Mouse (Mus musculus): Measurements from ENCODE around the gene Gm49416. TPM values are rescaled to one million over a fixed set of nuclear protein-coding genes. Genes with fewer than 3 reads are reported as not detected.
A peak's percentile ranks its signal among the peaks of the same experiment; 100 is the strongest.

The Gm49416 gene
- total RNA-seq, 2 experiments from 2014 or later = 2.8 to 3.3 TPM

DNA sequence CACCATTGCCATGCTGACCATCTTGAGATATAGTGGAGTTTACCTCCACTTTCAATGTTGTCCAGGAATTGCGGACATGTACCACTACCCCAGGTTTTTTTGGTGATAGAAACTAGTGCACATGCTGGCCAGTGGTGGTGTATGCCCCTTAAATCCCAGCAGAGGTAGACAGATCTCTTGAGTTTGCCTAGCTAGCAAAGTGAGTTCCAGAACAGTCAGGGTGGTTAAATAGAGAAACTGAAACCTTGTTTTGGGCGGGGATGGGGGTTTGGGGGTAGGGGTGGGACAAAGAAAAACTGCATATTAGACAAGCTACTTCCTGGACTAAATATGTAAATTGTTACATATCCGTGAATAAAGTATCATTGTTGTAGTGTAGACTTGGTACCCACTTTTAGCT is 30.3 kb downstream of the Gm49416 start:
- no peak for DNase-seq (ENCODE audit: low spot score in 2 of 2)

DNA sequence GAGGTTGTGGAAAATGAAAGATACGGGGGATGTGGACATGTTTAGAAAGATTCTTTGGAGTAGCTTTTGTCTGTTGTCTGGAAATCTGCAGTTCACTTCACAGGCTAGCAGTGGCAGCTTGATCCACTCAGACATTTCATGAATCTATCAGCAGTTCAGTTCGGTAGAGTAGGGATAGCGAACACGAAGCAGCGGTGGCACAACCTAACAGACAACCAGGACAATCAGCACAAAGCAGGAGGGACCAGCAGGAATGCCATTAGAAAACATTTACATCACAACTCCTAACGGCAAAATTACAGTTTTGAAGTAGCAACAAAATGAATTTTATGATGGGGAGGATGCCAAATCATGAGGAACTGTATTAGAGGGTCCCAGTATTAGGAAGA is 31.0 kb downstream of the Gm49416 start:
- DNase-seq (ENCODE audit: low spot score in 2 of 2) = no peak

DNA sequence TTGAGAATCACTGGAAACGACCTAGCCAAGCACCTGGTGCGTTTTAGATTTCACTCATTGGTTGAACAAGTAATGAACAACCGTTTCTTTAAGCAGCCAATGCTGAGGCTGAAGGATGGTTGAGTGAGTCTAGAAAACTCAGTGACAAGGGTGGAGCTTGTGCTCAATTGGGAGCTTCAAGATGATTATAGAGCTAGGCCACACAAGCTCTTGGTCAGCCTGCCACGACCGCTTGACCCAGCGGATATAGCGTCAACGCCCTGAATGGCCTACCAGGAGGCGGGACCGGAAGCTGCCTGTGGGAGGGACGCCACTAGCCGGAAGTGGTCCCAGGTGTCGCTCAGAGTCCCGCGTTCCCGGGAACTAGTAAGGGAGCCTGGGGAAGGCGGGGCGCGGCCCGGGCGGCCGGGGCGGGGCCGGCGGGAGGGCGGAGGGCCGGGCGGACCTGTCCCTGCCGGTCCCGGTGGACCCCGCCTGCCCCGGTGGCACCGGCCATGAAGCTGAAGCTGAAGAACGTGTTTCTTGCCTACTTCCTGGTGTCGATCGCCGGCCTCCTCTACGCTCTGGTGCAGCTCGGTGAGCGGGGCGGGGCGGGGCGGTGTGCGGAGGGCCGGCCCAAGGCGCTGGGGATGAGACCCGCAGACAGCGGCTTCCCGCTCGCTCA is 31.5 kb downstream of the Gm49416 start, which contains the start of gene B3gat3:
Gene B3gat3, plus strand, starts transcription at position 302 of the 664 bp plus-strand sequence.
- DNase-seq (ENCODE audit: low spot score in 2 of 2) = peak; percentile 82 to 89

DNA sequence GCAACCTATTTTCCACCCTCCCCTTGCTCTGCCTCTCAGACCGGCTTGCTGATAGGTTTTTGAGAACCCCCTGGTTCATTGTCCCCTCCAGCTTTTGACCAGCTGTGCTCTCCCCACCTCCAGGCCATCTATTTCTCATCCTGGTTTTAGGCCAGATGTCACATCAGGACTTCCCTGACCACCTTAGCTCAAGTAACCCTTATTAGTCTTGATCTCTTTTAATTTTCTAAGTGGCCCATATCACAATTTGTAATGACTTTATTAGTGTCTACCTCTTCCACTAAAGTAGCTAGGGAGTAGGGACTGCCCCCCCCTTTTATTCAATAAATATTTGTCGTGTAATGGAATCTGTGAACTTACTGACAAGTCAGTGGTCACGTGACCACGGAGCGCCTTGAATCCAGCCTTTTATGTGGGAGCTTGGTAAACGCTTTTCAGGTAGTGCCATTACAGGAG is 32.1 kb downstream of the Gm49416 start:
- DNase-seq (ENCODE audit: low spot score in 2 of 2) = no peak

DNA sequence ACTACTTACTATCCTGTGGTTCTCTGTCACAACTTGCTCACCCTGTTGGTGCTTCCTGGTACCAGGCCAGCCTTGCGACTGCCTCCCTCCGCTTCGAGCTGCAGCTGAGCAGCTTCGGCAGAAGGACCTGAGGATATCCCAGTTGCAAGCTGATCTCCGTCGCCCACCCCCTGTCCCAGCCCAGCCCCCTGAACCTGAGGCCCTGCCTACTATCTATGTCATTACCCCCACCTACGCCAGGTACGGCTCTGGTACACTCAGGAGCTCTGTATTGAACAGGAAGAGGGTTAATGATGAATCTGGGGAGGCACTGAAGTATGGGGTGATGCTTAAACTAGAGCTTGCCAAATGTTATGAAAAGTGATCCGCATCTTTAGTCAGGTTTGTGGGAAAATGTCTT is 33.0 kb downstream of the Gm49416 start:
- no peak for DNase-seq (ENCODE audit: low spot score in 2 of 2)

DNA sequence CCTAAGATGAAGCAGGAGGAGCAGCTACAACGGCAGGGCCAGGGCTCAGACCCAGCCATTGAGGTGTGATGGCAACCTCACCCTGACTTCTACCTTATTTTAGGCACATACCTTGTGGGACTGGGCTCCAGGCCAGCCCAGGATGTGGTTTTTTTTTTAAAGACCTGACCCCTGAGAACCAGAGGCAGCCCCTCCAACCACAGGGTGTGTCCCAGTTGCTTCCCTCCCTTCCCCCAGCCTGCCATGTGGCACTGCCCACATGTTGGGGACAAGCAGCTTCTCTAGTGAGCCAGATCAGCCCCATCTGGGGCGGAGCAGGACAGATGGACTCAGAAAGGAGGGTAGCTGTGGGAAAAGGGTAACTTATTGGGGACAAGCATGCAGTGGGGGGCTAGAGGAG is 38.0 kb downstream of the Gm49416 start:
- no peak for DNase-seq (ENCODE audit: low spot score in 2 of 2)

DNA sequence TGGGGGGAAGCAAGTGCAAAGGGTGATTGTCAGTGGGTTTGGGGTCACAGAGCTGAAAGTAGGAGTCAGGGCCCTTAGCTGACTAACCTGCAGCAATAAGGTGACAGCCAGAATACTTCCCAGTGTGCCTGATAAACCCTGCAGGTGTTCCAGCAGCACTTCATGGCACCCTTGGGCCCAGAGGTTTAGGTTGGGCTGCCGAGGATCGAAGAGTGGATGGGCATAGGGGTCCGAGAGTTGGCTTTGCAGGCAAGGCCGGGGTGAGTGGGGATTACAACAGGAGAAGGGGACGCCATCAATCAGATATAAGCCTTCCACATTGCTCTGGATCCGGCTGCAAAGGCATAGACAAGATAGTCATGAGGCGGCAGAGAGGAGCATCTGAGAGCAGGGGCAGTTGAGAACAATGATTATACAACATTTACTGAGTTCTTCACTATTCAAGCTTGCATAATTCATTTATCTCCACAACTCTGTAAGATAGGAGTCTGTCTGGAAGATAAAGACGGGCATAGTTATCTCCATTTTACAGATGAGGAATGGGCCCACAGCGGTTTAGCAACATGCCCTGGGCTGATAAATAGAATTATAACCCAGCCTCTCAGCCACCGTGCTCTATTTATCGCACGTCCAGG is 39.3 kb downstream of the Gm49416 start:
- no peak for DNase-seq (ENCODE audit: low spot score in 2 of 2)

DNA sequence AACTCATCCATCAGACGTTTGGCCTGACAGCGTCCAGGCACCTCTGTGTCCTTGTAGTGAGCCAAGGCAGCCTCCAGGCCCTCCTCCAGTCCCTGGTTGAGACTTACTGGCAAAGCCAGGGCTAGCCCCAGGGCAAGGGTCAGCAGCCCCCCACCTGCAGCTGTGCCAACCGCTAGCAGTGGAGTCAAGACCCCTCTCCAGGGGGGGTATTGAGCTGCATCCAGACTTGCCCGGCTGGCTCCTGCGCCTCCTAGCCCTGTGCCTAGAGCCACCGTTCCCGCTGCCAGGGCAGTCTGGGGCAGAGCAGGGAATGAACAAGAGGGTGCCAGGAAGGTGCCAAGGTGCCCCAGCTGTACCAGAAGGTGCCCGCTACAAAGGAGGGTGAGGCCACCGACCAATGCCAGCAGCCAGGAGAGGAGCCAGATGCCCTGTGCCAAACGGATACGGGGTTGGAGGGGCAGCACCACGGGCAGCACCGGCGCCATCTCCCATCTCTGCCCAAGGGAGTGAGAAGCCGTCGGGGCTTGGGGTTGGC is 40.0 kb downstream of the Gm49416 start:
- DNase-seq (ENCODE audit: low spot score in 2 of 2) = peak in 1 of 2 experiments; percentile 30

DNA sequence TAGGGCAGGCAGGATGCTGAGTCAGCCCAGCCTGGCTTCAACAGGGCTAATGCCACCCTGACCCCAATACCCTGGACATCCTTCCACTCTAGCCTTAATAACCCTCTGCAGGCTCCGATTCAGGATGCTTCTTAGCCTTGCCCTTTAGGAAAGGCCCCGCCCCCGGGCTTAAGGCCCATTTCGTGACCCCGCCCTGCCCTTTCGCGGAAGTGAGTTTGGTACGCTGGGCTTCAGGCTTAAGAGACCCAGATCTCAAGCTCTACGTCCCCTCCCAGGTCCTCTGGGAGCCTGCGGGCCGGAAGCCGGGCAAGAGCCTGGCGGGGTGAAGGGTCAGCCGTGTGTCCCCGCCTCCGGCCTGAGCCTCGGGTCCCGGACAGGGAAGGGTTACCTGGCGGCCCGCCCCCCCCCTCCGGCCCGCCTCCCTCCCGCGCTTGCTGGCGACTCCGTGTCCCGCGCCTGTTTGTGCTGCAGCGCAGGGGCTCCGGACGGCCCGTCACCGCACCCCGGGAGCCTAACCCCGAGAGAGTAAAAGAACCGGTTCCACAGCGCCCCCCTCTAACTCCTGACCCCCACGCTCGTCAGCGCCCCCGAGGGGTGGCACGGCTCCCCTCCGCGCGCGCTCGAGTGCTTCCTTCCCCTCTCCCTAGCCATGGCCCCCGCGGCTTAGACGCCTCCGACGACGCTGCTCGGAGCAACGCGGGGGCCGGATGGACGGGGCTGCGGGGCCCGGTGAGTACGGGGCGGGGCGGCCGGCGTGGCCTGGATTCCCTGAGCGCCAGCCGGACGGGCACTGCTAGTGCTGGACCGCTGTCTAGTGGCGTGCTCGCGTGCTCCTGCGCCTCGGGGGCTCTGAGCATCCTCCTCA is 40.7 kb downstream of the Gm49416 start, which contains the start of the genes Rom1 and Eml3:
Gene Rom1, minus strand, starts transcription at position 133 of the 865 bp plus-strand sequence.
Gene Eml3, plus strand, starts transcription at position 329 of the 865 bp plus-strand sequence.
- peak; percentile 70 to 78 for DNase-seq (ENCODE audit: low spot score in 2 of 2)

DNA sequence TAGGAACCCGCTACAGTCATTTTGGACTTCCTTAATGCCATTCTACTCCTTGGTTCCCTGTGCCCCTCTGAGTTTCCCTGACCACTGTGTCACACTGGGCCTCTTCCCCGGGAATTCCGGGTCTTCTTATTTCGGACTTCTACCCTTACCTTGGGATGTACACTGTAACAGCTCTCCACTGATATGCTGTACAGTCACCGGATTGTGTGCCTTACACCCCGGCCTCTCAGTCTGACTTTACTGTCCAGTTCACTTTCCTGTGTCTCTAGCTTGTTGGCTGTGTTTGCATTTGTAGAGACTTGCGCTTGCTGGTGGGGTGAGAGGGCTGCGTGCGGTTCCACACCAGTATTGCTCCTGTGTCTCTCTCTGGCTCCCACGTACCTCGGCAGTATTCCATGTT is 41.4 kb downstream of the Gm49416 start:
- DNase-seq (ENCODE audit: low spot score in 2 of 2) = no peak

DNA sequence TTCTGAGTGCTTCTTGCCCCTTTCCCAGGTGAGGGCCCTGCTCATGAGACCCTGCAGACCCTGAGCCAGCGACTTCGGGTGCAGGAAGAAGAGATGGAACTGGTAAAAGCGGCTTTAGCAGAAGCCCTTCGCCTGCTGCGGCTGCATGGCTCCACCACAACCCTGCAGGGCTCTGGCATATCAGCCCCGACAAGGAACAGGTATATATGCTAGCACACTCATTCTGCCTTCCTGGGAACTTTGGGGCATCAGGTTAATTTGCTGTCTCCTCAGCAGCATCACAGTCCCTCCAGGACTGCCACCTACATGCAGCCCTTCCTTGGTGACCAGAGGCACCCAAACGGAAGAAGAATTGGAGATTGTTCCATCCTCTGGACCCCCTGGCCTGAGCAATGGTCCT is 42.0 kb downstream of the Gm49416 start:
- DNase-seq (ENCODE audit: low spot score in 2 of 2) = no peak

DNA sequence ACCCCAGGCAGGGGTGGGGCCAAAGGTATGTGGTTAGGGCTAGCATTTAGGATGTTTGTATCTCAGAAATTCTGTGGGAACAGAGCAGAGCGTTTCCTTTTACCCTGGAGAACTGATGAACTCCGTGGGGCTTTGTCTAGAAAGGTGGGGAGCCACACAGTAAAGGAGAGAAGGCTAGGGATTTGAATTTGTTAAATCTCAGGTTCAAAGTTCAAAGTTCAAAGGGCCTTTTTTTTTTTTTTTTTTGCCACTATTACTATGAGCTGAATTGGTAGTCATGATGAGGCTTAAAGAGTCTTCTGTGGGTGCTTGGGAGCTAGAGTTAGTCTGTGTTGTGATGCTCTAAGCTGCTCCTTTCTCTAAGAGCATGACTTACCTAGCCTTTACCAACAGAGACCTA is 48.0 kb downstream of the Gm49416 start:
- no peak for DNase-seq (ENCODE audit: low spot score in 2 of 2)

DNA sequence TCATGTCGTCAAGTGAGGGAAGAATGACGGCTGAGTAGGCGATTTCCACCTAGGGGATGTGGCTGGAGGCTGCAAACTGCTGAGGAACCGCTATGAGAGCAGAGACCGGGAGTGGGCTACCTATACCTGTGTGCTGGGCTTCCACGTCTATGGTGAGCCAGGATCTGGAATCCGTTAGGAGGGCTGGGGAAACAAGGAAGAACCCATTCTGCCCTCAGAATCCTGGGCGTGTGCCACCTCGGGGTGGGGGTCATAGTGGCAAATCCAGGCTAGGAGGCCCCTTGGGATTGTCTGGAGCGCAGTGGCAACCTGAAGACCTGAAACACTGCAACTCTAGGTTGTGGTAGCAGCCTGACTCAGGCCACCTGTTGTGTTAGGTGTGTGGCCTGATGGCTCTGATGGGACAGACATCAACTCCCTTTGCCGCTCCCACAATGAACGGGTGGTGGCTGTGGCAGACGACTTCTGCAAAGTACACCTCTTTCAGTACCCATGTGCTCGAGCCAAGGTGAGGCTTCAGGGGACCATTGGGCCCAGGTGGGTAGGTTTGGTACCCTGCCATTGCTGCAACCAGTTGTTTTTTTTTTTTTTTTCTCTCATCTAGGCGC is 51.9 kb downstream of the Gm49416 start:
- no peak for DNase-seq (ENCODE audit: low spot score in 2 of 2)

DNA sequence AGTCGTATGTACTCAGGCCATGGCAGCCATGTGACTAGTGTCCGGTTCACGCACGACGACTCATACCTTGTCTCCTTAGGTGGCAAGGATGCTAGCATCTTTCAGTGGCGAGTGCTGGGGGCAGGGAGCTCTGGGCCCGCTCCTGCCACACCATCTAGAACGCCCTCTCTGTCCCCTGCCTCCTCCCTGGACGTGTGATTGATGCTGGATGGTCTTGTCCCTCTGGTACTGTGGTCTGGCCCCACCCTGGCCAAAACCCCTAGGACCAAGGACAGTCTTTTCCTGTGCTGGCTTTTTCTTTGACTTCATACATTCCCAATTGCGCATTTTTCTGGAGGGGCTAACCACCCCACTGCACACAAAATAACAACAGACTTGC is 52.4 kb downstream of the Gm49416 start:
- no peak for DNase-seq (ENCODE audit: low spot score in 2 of 2)

DNA sequence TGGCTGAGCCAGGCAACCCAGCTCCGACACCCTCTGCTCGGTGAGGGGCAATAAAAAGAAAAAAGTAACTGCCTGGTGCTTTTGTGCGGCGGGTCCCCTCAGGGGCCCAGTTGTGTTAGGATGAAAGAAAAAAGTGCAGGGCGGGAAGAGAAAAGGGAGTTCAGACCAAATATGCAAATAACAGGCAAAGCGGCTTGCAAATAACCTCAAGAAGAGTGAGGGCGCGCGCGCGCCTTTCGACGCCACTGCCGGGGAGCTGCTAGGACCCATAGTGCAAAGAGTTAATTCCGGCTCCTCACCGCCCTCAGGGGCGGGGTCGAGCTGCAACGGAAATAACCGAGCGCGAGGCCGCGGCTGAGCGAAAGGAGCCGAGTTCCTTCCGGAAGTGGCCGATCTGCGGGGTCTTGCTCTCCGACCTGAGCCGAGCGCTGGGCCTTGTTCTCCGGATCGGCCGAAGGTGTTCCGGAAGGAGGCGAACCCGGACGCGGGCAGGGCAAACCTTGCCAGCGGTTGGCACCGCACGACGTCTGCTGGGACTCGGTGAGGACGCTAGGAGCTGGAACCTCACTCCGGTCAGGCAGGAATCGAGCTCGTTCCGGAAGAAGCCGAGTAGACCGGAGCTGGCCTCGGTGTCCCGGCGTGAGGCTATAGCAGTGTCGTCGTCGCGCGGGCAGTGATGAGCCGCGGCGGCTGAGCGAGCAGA is 52.9 kb downstream of the Gm49416 start, which contains the start of gene Mta2:
Gene Mta2, plus strand, starts transcription at position 361 of the 703 bp plus-strand sequence.
- DNase-seq (ENCODE audit: low spot score in 2 of 2) = peak; percentile 96 to 97

DNA sequence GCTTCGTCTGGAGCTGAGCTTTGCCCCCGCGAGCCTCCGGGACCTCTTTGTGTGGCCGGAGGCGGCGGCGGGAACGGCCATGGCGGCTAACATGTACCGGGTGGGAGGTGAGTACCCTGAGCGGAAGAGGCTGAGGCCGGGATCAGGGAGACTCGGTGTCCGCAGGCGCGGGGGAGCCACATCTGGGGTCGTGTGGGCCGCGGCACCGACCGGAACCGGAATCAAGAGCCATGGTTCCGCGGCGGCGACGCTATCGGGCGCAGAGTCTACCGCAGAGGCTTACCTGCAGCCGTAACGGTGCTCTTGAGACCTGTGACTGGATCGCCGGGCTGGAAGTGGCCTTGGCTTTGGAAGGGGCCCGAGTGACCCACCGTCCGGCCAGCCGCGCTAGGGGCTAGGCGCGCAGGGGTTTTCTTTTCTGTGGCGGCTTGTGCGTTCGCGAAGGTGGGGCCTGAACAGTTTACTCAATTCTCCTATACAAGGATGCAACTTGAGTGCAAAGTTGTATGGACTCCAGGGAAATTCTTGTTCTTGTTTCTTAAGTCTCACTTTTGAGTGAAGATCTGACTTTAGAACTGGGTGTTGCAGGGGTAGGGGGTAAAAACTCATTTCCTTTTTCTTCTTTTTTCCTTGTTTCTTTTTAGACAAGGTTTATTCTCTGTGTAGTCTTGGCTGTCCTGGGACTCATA is 53.7 kb downstream of the Gm49416 start:
- no peak for DNase-seq (ENCODE audit: low spot score in 2 of 2)

DNA sequence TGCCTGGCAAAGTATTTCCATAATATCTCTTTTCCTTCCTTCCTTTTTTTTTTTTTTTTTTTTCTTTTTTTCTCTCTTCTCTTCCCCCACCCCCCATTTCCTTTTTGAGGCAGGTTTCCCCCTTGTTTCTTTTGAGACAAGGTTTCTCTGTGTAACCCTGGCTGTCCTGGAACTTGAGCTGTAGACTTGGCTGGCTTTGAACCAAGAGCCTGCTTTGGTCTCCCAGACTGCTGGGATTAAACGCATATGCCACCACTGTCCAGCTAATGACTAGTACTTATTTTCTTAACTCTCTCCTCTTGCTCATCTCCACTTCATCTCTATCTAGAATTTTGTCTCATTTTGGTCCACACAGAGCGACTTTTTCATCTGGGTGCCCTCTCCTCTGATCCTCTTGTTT is 54.3 kb downstream of the Gm49416 start:
- no peak for DNase-seq (ENCODE audit: low spot score in 2 of 2)

DNA sequence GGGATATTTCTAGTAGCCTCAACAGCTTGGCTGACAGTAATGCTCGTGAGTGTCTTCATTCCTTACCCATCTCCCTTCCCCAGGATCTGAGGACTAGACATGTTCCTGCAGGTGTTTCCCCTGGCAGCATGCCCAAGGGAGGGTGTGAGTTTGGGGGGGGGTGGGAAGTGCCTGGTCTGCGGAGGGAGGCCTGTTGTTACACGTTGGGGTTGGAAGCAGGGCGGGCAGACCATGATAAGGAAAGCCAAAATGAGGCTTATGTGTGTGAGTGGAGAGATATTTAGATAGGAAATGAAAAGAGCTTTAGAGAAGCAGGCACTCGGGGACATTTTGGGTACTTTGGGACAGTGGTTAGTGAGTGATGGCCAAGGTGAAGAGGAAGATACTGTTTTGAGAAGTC is 55.3 kb downstream of the Gm49416 start:
- DNase-seq (ENCODE audit: low spot score in 2 of 2) = no peak

DNA sequence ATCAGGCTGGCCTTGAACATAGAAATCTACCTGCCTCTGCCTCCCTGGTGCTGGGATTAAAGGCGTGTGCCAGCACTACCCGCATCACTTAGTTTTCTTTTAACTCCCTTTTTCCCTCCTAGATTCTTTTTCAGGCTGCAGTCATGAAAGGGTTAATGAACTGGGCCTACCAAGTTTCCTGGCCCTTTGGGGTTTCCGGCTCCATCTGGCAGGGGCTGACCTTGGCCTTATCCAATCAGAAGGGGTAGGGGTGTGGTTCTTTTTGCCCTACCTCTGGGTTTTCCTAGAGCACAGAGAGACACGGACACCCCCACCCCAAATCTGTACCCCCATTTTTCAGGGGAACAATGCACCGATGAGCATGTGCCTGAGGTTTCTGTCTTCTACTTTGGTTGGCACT is 56.0 kb downstream of the Gm49416 start:
- DNase-seq (ENCODE audit: low spot score in 2 of 2) = peak in 1 of 2 experiments; percentile 79

All from adrenal gland, postnatal 4 days (tissue).